Mouse (Mus musculus): Measurements from ENCODE around the gene Anapc1.

Gene Anapc1

DNA sequence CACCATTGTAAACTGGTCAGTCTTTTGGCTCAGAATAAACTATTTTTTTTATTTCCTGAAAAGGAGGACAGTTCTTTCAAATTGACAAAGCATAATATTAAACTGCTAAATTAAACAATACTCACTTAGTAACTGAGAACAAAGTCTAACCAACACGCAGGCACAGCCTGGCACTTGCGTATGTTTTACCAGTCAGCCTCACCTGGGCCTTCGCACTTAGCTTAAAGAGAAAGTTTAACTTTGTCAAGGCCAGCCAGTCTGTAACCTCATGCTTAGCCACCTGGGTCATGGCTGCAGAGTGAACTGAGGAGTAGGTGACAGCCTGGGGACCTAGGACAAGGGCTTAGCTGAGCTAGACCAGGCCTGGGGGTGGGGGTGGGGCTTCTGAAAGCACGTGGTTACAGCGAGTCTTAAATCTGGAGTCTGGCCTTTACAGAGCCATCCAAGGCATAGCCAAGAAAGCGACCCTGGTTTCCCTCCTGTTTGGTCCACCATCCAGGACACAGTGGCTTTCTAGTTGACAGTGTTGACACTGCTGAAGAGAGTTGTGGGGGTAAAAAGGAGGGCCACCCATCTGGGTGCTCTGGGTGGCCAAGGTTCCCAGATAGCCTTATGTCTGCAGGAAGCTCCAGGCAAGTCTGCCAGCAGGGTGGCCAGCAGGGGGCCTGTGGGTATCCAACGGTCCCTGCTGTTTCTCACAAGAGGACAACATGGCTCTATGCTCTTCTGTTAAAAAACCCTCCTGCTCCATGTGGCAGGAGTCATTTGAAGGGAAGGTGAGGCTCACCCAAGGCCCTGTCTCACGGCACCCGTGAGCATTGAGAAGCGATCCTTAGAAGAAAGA, 120.7 kb downstream of the Anapc1 start:
- DNase-seq (ENCODE audit: extremely low read depth, low read depth) = no peak

DNA sequence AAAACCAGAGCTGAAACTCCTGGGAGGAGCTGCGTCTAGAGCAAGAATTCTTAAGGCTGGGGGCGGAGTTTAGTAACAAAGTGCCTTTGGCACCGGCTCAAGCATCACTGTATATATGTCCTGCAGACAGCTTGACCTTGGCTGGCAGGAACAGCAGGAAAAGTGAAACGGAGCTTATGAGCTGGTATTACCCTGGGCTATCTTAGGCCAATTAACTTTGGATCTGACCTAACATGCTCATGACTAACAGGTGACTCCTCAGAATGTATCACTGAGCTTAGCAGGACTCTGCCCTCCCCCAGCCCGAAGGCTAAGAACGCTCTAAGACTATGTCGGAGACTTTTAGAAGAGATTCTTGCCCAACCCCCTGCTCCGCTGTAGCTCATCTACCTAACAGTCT, 121.3 kb downstream of the Anapc1 start:
- no peak for DNase-seq (ENCODE audit: extremely low read depth, low read depth)

- DNase-seq (ENCODE audit: extremely low read depth, low read depth) = no peak
These were observed 123.0 kb downstream of the Anapc1 start for GRCm38 (mm10) chr2:128564195-128564594.

Measured in MEL-GATA-1-ER (cell line).